Mouse (Mus musculus): ENCODE results near the gene Zfhx3. TPM values are rescaled to one million over a fixed set of nuclear protein-coding genes. Genes with fewer than 3 reads are reported as not detected.
A peak's percentile ranks its signal among the peaks of the same experiment; 100 is the strongest.

Zfhx3 gene
- polyA plus RNA-seq, 1 experiment from 2014 or later: 15.7 TPM

DNA sequence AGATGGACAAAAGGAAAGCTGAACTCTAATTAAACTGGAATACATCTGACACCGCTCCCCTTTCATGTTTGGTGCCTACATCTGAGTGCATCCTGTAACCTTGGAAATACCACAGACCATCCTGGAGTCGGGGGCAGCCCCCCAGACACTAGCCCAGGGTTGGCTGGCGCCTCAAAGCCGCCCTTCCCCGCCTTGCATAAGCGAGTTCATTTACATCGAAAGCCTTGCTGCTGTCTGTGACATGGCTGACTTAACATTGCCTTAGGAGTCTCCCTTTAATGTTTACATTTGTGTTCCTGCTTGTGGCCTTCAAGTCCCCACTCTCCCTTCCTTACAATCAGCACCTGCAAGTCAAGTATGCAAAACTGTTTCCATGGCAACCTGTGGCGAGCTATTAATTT, 876.8 kb downstream of the Zfhx3 start:
- ATAC-seq (replicated peaks; ENCODE audit: low FRiP score, low TSS enrichment, low read depth): no peak
- H3K4me2 ChIP-seq (ENCODE audit: low read length): peak overlapping the region; percentile 5; the same call in 1 of the 2 replicates
- no peak overlapping the region for H3K9ac ChIP-seq (ENCODE audit: low read length)
- no peaks in the 10 kb centered on the region for H3K27me3 ChIP-seq (replicated peaks; ENCODE audit: control insufficient read depth, insufficient read depth, low read length)
- H3K4me3 ChIP-seq (ENCODE audit: low read depth, low read length): no peak overlapping the region
- H3K27ac ChIP-seq (ENCODE audit: low read depth): no peak overlapping the region
- peaks cover 39% of the 10 kb centered on the region for H3K4me1 ChIP-seq (replicated peaks; ENCODE audit: control insufficient read depth, insufficient read depth, low read length)
- no peak for DNase-seq (ENCODE audit: low spot score)
- no peaks in the 10 kb centered on the region for H3K36me3 ChIP-seq (ENCODE audit: control insufficient read depth, insufficient read depth, low read length)
- H3K9me3 ChIP-seq (ENCODE audit: control insufficient read depth, low read length): no peaks in the 10 kb centered on the region
- WGBS: 21% methylated on average over 8 of the region's 8 CpGs

DNA sequence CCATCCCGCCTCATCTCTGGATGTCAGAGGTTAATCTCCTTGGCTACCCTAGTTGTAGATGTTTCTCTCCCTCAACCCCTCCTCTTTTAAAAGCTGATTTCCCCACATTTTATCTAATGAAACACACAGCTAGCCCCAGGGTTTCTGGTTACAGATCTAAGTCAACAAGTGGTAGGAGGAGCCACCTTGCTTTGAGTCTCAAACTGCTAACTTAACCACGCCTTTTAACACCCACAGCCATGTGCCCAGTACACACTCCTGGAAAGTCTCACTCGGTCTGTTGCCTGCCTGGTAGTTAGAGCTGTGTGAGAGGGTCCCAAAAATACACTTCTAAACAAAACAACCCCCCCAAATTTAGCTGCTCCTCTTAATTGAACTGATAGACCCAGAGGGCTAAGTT, 877.4 kb downstream of the Zfhx3 start:
- H3K27me3 ChIP-seq (replicated peaks; ENCODE audit: control insufficient read depth, insufficient read depth, low read length): no peaks in the 10 kb centered on the region
- H3K36me3 ChIP-seq (ENCODE audit: control insufficient read depth, insufficient read depth, low read length): no peaks in the 10 kb centered on the region
- no peak for DNase-seq (ENCODE audit: low spot score)
- H3K9ac ChIP-seq (ENCODE audit: low read length): no peak overlapping the region
- no peak; the same call in 1 of the 2 replicates for ATAC-seq (replicated peaks; ENCODE audit: low FRiP score, low TSS enrichment, low read depth)
- peaks cover 39% of the 10 kb centered on the region for H3K4me1 ChIP-seq (replicated peaks; ENCODE audit: control insufficient read depth, insufficient read depth, low read length)
- no peak overlapping the region for H3K27ac ChIP-seq (ENCODE audit: low read depth)
- WGBS: 11% methylated on average over 3 of the region's 3 CpGs
- peak overlapping the region; percentile 42 for H3K4me2 ChIP-seq (ENCODE audit: low read length)
- H3K4me3 ChIP-seq (ENCODE audit: low read depth, low read length): no peak overlapping the region
- no peaks in the 10 kb centered on the region for H3K9me3 ChIP-seq (ENCODE audit: control insufficient read depth, low read length)

DNA sequence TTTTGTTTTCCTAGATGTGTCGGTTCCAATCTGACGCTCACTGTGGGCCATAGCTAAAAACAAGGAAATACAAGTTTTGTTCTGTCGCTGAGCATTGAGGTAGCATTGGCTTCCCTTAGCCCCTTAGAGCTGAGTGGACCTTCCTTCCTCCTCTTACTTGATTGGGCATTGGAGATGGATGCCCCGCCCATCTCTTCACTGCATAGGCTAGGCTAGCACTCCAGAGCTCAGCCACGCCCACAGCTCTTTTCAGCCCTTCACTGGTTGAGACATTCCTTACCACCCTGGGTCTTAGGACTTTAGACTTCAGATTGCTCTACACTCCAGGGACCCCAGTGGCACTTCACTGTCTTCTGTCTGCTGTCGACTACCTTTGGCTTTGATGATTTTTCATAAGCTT, 878.2 kb downstream of the Zfhx3 start:
- H3K4me1 ChIP-seq (replicated peaks; ENCODE audit: control insufficient read depth, insufficient read depth, low read length): peaks cover 39% of the 10 kb centered on the region
- H3K27ac ChIP-seq (ENCODE audit: low read depth): no peak overlapping the region
- 31% methylated on average over 6 of the region's 6 CpGs for WGBS
- ATAC-seq (replicated peaks; ENCODE audit: low FRiP score, low TSS enrichment, low read depth) (peak; percentile 79), DNase-seq (ENCODE audit: low spot score) (no peak)
- H3K9ac ChIP-seq (ENCODE audit: low read length): no peak overlapping the region
- H3K36me3 ChIP-seq (ENCODE audit: control insufficient read depth, insufficient read depth, low read length): no peaks in the 10 kb centered on the region
- no peaks in the 10 kb centered on the region for H3K9me3 ChIP-seq (ENCODE audit: control insufficient read depth, low read length)
- H3K4me3 ChIP-seq (ENCODE audit: low read depth, low read length): no peak overlapping the region
- no peaks in the 10 kb centered on the region for H3K27me3 ChIP-seq (replicated peaks; ENCODE audit: control insufficient read depth, insufficient read depth, low read length)
- peak overlapping the region; percentile 42 for H3K4me2 ChIP-seq (ENCODE audit: low read length)

DNA sequence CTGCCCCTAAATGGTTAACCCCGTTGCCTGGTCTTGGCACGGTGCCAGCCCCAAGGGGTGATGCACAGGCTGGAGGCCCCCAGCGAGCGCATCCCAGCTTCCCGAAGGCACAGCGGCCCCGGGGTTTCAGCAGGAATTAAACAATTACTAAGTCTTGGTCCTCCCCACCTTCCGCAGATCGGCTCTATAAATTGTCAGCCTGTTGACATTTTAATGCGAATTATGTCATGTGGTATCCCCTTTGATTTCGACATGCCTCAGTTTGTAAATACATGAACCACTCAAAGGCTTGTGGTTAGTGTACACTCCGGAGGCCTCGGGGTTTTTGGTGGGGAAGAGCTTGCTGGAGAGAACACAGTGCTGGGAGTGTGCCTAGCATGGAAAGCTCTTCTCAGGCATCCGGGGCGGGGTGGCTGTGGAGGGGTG, 880.4 kb downstream of the Zfhx3 start:
- Histone ChIP-seq H3K4me1 (replicated peaks; ENCODE audit: control insufficient read depth, insufficient read depth, low read length) (peaks cover 39% of the 10 kb centered on the region), H3K27me3 (replicated peaks; ENCODE audit: control insufficient read depth, insufficient read depth, low read length) (no peaks in the 10 kb centered on the region), H3K4me2 (ENCODE audit: low read length) (0 out of 2 replicates have a peak overlapping the region, but pooled peaks have one; percentile 5), H3K27ac (ENCODE audit: low read depth) (no peak overlapping the region; the same call in 1 of the 2 replicates), H3K9ac (ENCODE audit: low read length) (no peak overlapping the region), H3K36me3 (ENCODE audit: control insufficient read depth, insufficient read depth, low read length) (no peaks in the 10 kb centered on the region), H3K9me3 (ENCODE audit: control insufficient read depth, low read length) (no peaks in the 10 kb centered on the region), H3K4me3 (ENCODE audit: low read depth, low read length) (no peak overlapping the region)
- ATAC-seq (replicated peaks; ENCODE audit: low FRiP score, low TSS enrichment, low read depth) (no peak; the same call in 1 of the 2 replicates), DNase-seq (ENCODE audit: low spot score) (peak; percentile 65)
- WGBS: 23% methylated on average over 15 of the region's 15 CpGs

DNA sequence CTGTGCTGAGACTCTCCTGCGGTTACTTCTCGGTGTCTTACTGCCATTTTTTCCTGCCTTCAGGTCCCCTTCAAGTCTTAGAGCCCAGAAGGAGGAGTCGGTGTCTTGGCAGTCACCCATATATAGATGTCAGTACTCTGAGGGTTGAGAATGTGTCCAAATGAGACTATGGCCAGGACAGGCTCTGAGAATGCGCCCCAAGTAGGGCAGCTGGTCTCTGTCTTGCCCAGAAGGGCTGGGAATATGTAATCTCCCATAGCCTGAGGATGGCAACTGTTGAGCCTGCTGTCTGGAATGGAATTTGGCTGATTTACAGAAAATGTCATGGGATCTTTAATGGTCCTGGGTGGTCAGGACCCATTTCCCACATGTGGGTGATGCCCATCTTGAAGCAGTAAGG, 881.6 kb downstream of the Zfhx3 start:
- DNase-seq (ENCODE audit: low spot score): no peak
- Histone ChIP-seq H3K27ac (ENCODE audit: low read depth) (no peak overlapping the region), H3K9ac (ENCODE audit: low read length) (no peak overlapping the region), H3K4me1 (replicated peaks; ENCODE audit: control insufficient read depth, insufficient read depth, low read length) (peaks cover 38% of the 10 kb centered on the region), H3K4me3 (ENCODE audit: low read depth, low read length) (no peak overlapping the region), H3K36me3 (ENCODE audit: control insufficient read depth, insufficient read depth, low read length) (no peaks in the 10 kb centered on the region), H3K27me3 (replicated peaks; ENCODE audit: control insufficient read depth, insufficient read depth, low read length) (no peaks in the 10 kb centered on the region), H3K4me2 (ENCODE audit: low read length) (no peak overlapping the region), H3K9me3 (ENCODE audit: control insufficient read depth, low read length) (no peaks in the 10 kb centered on the region)
- WGBS: 87% methylated on average over 4 of the region's 4 CpGs
- ATAC-seq (replicated peaks; ENCODE audit: low FRiP score, low TSS enrichment, low read depth): no peak

DNA sequence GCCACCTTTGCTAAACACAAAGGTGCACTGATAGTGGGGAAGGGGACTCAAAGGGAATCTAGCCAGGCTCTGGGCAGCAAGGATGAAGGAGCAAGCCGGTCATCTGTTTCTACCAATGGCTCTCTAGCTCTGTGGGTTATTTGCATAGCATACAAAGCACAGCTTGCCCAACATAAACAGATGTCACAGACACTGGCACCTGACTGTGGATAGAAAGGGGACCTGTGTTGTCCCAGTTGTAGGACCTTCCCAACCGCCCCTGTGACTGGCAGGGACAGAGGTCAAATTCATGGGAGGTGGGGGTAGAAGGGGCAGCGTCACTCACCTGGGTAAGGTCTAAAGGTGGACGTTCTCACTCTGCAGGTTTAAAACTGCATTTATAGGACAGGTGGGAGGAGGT, 884.0 kb downstream of the Zfhx3 start:
- H3K4me2 ChIP-seq (ENCODE audit: low read length): no peak overlapping the region
- no peak overlapping the region for H3K9ac ChIP-seq (ENCODE audit: low read length)
- DNase-seq (ENCODE audit: low spot score) (no peak), ATAC-seq (replicated peaks; ENCODE audit: low FRiP score, low TSS enrichment, low read depth) (no peak)
- H3K36me3 ChIP-seq (ENCODE audit: control insufficient read depth, insufficient read depth, low read length): no peaks in the 10 kb centered on the region
- peaks cover 35% of the 10 kb centered on the region for H3K4me1 ChIP-seq (replicated peaks; ENCODE audit: control insufficient read depth, insufficient read depth, low read length)
- H3K9me3 ChIP-seq (ENCODE audit: control insufficient read depth, low read length): no peaks in the 10 kb centered on the region
- no peak overlapping the region for H3K27ac ChIP-seq (ENCODE audit: low read depth)
- WGBS: 76% methylated on average over 4 of the region's 4 CpGs
- no peak overlapping the region for H3K4me3 ChIP-seq (ENCODE audit: low read depth, low read length)
- H3K27me3 ChIP-seq (replicated peaks; ENCODE audit: control insufficient read depth, insufficient read depth, low read length): no peaks in the 10 kb centered on the region

DNA sequence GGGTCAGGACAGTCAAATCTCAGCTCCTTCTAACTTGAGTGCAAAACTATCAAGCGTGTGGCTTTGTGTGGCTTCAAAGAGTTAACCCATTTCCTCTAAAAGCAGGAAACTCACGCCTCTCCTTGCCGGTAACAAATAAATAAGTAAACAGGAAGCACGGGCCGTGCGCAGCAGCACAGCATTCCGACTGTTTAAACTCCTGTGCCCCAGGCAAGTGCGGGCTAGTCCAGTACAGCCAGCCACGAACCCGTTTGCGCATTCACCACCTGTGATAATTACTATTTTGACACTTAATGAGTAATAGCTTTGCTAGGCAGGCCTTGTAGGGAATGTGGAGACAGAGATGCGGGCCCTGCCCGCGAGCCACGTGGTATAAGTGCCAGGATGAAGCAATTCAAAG, 885.0 kb downstream of the Zfhx3 start:
- 74% methylated on average over 15 of the region's 15 CpGs for WGBS

DNA sequence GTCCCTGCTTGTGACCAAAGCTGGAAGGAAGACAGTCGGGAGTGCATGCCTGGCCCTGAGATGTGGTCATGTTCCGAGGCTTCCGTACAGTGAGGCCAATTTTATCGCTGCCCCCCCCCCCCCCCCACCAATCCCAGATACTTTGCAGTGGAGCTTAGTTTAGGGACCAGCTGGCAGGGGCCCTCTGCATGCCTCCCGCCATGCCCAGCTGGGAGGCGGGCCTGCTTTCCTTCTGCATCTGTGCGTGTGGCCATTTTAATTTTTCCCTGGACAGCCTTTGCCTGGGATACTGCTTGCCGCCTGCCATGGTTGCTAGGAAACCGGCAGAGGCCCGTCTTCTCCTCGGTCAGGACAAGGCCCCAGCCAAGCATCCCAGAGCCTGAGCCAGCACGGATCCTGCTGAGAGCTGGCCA, 886.9 kb downstream of the Zfhx3 start:
- peaks cover 17% of the 10 kb centered on the region for H3K4me1 ChIP-seq (replicated peaks; ENCODE audit: control insufficient read depth, insufficient read depth, low read length)
- peak overlapping the region; percentile 16; the same call in 1 of the 2 replicates for H3K27ac ChIP-seq (ENCODE audit: low read depth)
- H3K4me3 ChIP-seq (ENCODE audit: low read depth, low read length): no peak overlapping the region
- no peak for DNase-seq (ENCODE audit: low spot score)
- H3K36me3 ChIP-seq (ENCODE audit: control insufficient read depth, insufficient read depth, low read length): no peaks in the 10 kb centered on the region
- 28% methylated on average over 12 of the region's 12 CpGs for WGBS
- no peak overlapping the region for H3K4me2 ChIP-seq (ENCODE audit: low read length)
- no peaks in the 10 kb centered on the region for H3K27me3 ChIP-seq (replicated peaks; ENCODE audit: control insufficient read depth, insufficient read depth, low read length)
- no peak overlapping the region for H3K9ac ChIP-seq (ENCODE audit: low read length)
- ATAC-seq (replicated peaks; ENCODE audit: low FRiP score, low TSS enrichment, low read depth): peak; percentile 64
- no peaks in the 10 kb centered on the region for H3K9me3 ChIP-seq (ENCODE audit: control insufficient read depth, low read length)

More for the DNA sequence above, 885.0 kb downstream of the Zfhx3 start:
- Histone ChIP-seq H3K9ac (ENCODE audit: low read length) (no peak overlapping the region), H3K9me3 (ENCODE audit: control insufficient read depth, low read length) (no peaks in the 10 kb centered on the region), H3K27ac (ENCODE audit: low read depth) (no peak overlapping the region), H3K36me3 (ENCODE audit: control insufficient read depth, insufficient read depth, low read length) (no peaks in the 10 kb centered on the region), H3K4me3 (ENCODE audit: low read depth, low read length) (no peak overlapping the region), H3K4me2 (ENCODE audit: low read length) (no peak overlapping the region), H3K4me1 (replicated peaks; ENCODE audit: control insufficient read depth, insufficient read depth, low read length) (peaks cover 26% of the 10 kb centered on the region), H3K27me3 (replicated peaks; ENCODE audit: control insufficient read depth, insufficient read depth, low read length) (no peaks in the 10 kb centered on the region)
- ATAC-seq (replicated peaks; ENCODE audit: low FRiP score, low TSS enrichment, low read depth): no peak
- DNase-seq (ENCODE audit: low spot score): no peak

DNA sequence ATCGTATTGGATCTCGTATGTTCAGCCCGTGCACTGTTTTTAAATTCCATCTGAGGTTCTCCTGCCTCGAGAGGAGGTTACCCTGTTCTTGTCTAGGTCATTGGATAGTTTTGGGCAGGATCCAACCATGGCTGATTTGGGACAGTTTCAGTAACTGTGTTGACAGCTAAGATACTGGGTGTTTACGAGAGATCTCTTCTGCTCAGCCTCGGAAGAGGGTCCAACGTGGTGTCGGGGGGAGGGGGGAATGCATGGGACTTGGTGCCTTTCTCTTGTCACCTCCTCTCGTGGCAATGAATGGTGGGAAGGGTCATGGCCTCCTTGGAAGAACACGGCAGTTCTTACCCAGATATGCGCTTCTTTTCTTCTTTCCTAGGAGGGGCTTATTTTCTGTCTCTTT, 892.7 kb downstream of the Zfhx3 start:
- Histone ChIP-seq H3K27ac (ENCODE audit: low read depth) (no peak overlapping the region), H3K9me3 (ENCODE audit: control insufficient read depth, low read length) (no peaks in the 10 kb centered on the region), H3K36me3 (ENCODE audit: control insufficient read depth, insufficient read depth, low read length) (no peaks in the 10 kb centered on the region), H3K4me2 (ENCODE audit: low read length) (no peak overlapping the region), H3K27me3 (replicated peaks; ENCODE audit: control insufficient read depth, insufficient read depth, low read length) (no peaks in the 10 kb centered on the region), H3K4me1 (replicated peaks; ENCODE audit: control insufficient read depth, insufficient read depth, low read length) (peaks cover under 1% of the 10 kb centered on the region; the same call in 1 of the 2 replicates), H3K4me3 (ENCODE audit: low read depth, low read length) (no peak overlapping the region), H3K9ac (ENCODE audit: low read length) (no peak overlapping the region)
- 81% methylated on average over 11 of the region's 11 CpGs for WGBS
- DNase-seq (ENCODE audit: low spot score): no peak
- no peak for ATAC-seq (replicated peaks; ENCODE audit: low FRiP score, low TSS enrichment, low read depth)
